Mouse (Mus musculus) brain, embryonic 14.5 days (tissue): Measurements from ENCODE around the gene Pprc1.

ENCODE experiments used
- CTCF ChIP-seq: fragments of 200-500 bp; IDR thresholded peaks from 2 replicates; pipeline ENCODE4 v1.5.1; 2012; ENCODE audit warnings: inconsistent platforms, mild to moderate bottlenecking, moderate library complexity, borderline replicate concordance; ENCODE audit not compliant: insufficient read depth, insufficient read length; ENCODE audit errors: extremely low read depth
- POLR2A ChIP-seq: fragments of 200-500 bp; IDR thresholded peaks from 2 replicates; pipeline ENCODE4 v1.6.1; 2012; ENCODE audit warnings: mild to moderate bottlenecking, inconsistent platforms, borderline replicate concordance; ENCODE audit not compliant: poor library complexity, insufficient read depth, insufficient read length, severe bottlenecking; ENCODE audit errors: extremely low read depth

GRCm38 (mm10) chr19:46094144-46094543 lies 49.5 kb downstream of the Pprc1 start:
- no peak for TF ChIP-seq CTCF
- no peak for TF ChIP-seq POLR2A
